ENCODE assay signal across 8 mouse cellular contexts in genomic region chr4:140679723-140680380, GRCm38 (mm10). TPM values are rescaled to one million over a fixed set of nuclear protein-coding genes. Genes with fewer than 3 reads are reported as not detected.
DNase-seq lines count a peak whose midpoint lies in the region; ATAC-seq lines count a peak whose summit lies in the region.

No protein-coding gene starts in this region.

- no peak overlapping the region for H3K27ac ChIP-seq in intestine, embryonic 16.5 days (ENCODE audit: low read length)

- H3K4me2 ChIP-seq in intestine, embryonic 16.5 days (ENCODE audit: low read depth, low read length): peak overlapping the region; percentile 42; the same call in 1 of the 2 replicates

- no peaks in the 10 kb centered on the region for H3K9me3 ChIP-seq in intestine, embryonic 16.5 days (ENCODE audit: control insufficient read depth, low read length)

- H3K9ac ChIP-seq in intestine, embryonic 16.5 days (ENCODE audit: low read depth, low read length): peak overlapping the region; percentile 51

- intact Hi-C loops in gastrocnemius, postnatal 36 days (cut with DNase I): loop anchor here (1.0 to 5.0 kb wide), 3 partner anchors 33 to 428 kb away; no protein-coding TSS in a partner anchor
- intact Hi-C loops in left cerebral cortex, postnatal 25 days (cut with DNase I): loop anchor here (1.0 to 10.0 kb wide), 6 partner anchors 34 to 805 kb away; no protein-coding TSS in a partner anchor

- peak; percentile 74 for DNase-seq in ovary, postnatal 36 days (ENCODE audit: low spot score)
- no peak for DNase-seq in ovary, adult 18-20 months (ENCODE audit: low spot score)
- DNase-seq in embryo, embryonic 10 days (ENCODE audit: low spot score): peak; percentile 88
- DNase-seq in gastrocnemius, postnatal 36 days: peak; percentile 72 to 76
- peak; percentile 79 to 88 for DNase-seq in left cerebral cortex, postnatal 25 days (ENCODE audit: low spot score in 2 of 2)
- DNase-seq in mesoderm, embryonic 11.5 days (ENCODE audit: low read depth, low spot score): peak; percentile 84
- DNase-seq in splenic B cell, adult 2 months (ENCODE audit: low read depth, low spot score): peak; percentile 82

- 0 out of 2 replicates have a peak overlapping the region, but pooled peaks have one; percentile 21 for H3K4me3 ChIP-seq in intestine, embryonic 16.5 days (ENCODE audit: low read length)

- peak; percentile 57; the same call in 1 of the 2 replicates for ATAC-seq in intestine, embryonic 16.5 days

- H3K36me3 ChIP-seq in intestine, embryonic 16.5 days (ENCODE audit: control insufficient read depth, insufficient read depth, low read length): no peaks in the 10 kb centered on the region
- no peaks in the 10 kb centered on the region for H3K36me3 ChIP-seq in splenic B cell, adult 2 months (ENCODE audit: control insufficient read depth, insufficient read depth, low read length, poor library complexity, severe bottlenecking)

- WGBS in intestine, embryonic 16.5 days: 23% methylated on average over 16 of the region's 18 CpGs

- H3K4me1 ChIP-seq in intestine, embryonic 16.5 days (ENCODE audit: control insufficient read depth, insufficient read depth, low read length): peaks cover 17% of the 10 kb centered on the region

- H3K27me3 ChIP-seq in intestine, embryonic 16.5 days (replicated peaks; ENCODE audit: control insufficient read depth, insufficient read depth, low read length): no peaks in the 10 kb centered on the region
- H3K27me3 ChIP-seq in splenic B cell, adult 2 months (ENCODE audit: control insufficient read depth, insufficient read depth, low read length, poor library complexity, severe bottlenecking): no peaks in the 10 kb centered on the region

RNA-seq across cellular contexts. Expression of gene Arhgef10l, which starts 14.0 kb away (rescaled TPM):
- total RNA-seq in gastrocnemius, postnatal 36 days (2021): 10 to 100 TPM; 39.0 to 49.9 TPM
- polyA plus RNA-seq in intestine, embryonic 16.5 days (2015; fragmentation: Nextera tagmentation; extraction: Ambion mirVana): 12.1 and 14.3 TPM in 2 replicates
- total RNA-seq in left cerebral cortex, postnatal 25 days (2021): 10 to 100 TPM; 53.2 to 57.9 TPM

RNA-seq across cellular contexts. Expression of gene Rcc2, which starts 20.5 kb away (rescaled TPM):
- 1 to 10 TPM; 8.1 to 9.5 TPM for total RNA-seq in gastrocnemius, postnatal 36 days (2021)
- polyA plus RNA-seq in intestine, embryonic 16.5 days (2015; fragmentation: Nextera tagmentation; extraction: Ambion mirVana): 12.6 and 13.7 TPM in 2 replicates
- total RNA-seq in left cerebral cortex, postnatal 25 days (2021): 10 to 100 TPM; 80.4 to 84.3 TPM

Comparison
In these comparisons a context has a peak if more than half of its experiments do, and no peak if none do; other contexts are left out.
1. RNA of gene Rcc2, which starts 20.5 kb away (total RNA-seq): 80.4 to 84.3 TPM in left cerebral cortex, postnatal 25 days; 8.1 to 9.5 TPM in gastrocnemius, postnatal 36 days; every median in the first group is over 4 times any median in the second.